ENCODE assay signal across 8 mouse cellular contexts in the genomic region with DNA sequence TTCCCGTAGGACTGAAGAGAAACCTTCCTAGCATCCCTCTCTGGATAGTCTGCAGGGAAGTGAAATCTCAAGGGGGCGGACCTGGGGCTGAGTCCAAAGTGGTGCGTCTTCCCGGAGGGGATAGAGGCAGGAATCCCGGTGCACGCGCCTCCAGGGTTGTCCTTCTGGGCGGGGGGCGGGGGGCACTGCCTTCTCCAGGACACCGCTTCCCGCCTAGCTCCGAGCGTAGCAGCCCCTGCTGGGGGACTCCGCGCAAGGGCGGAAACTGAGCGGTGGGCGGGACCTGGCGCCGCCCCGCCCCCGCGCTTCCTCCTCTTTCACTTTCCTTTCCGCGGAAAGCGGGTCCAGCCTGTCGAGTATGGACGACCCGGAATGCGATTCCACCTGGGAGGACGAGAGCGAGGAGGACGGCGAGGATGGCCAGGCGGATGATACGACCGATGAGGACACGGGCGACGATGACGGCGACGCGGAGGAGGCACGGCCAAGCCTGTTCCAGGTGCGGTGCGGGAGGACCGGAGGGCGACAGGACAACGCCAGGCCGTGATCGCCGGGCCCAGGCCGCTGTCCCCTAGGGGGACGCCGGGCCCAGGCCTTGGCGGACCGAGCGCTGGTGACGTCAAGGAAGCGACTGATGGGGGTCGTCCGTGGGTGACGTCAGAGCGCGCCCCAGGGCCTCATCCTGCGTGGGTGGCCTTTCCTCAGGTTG. TPM values are rescaled to one million over a fixed set of nuclear protein-coding genes. Genes with fewer than 3 reads are reported as not detected.
DNase-seq lines count a peak whose midpoint lies in the region; ATAC-seq and TF ChIP-seq lines count a peak whose summit lies in the region.

Gene Ogfr, plus strand, starts transcription at position 123 of the 709 bp plus-strand sequence.

- no peaks in the 10 kb centered on the region for H3K9me3 ChIP-seq in hindbrain, embryonic 12.5 days (replicated peaks)
- no peaks in the 10 kb centered on the region for H3K9me3 ChIP-seq in lung, postnatal 0 days (ENCODE audit: low read length)

- peak within 1 kb of the TSS; percentile 93 for H3K27ac ChIP-seq in hindbrain, embryonic 12.5 days
- peak within 1 kb of the TSS; percentile 96 for H3K27ac ChIP-seq in lung, postnatal 0 days (ENCODE audit: low read length)

- ATAC-seq in hindbrain, embryonic 12.5 days (ENCODE audit: low FRiP score) = peak; percentile 92
- ATAC-seq in lung, postnatal 0 days = peak; percentile 94

- peak; percentile 92 for DNase-seq in Muller cell, postnatal 12 days (ENCODE audit: inconsistent ontology term)
- DNase-seq in cerebellum, postnatal 10 days = peak; percentile 92 to 93
- peak; percentile 69 to 73 for DNase-seq in frontal cortex, postnatal 14 days (ENCODE audit: low spot score in 2 of 2)
- DNase-seq in layer of hippocampus, postnatal 10 days (ENCODE audit: low spot score in 2 of 2) = peak; percentile 84 to 86
- DNase-seq in lung, postnatal 0 days (ENCODE audit: low spot score) = peak; percentile 88
- DNase-seq in ovary, postnatal 10 days (ENCODE audit: low spot score) = peak; percentile 67
- peak; percentile 90 for DNase-seq in thymus, postnatal 0 days (ENCODE audit: low spot score)

- H3K4me3 ChIP-seq in hindbrain, embryonic 12.5 days = peak within 1 kb of the TSS; percentile 89
- peak within 1 kb of the TSS; percentile 95 for H3K4me3 ChIP-seq in lung, postnatal 0 days (ENCODE audit: low read depth, low read length)

- TF ChIP-seq EP300 in lung, postnatal 0 days (IDR thresholded peaks at IDR 0.05) = no peak

- H3K9ac ChIP-seq in hindbrain, embryonic 12.5 days = peak within 1 kb of the TSS; percentile 94
- peak within 1 kb of the TSS; percentile 85 for H3K9ac ChIP-seq in lung, postnatal 0 days (replicated peaks; ENCODE audit: low read depth)

- H3K27me3 ChIP-seq in hindbrain, embryonic 12.5 days = no peaks in the 10 kb centered on the region
- no peaks in the 10 kb centered on the region for H3K27me3 ChIP-seq in lung, postnatal 0 days (replicated peaks; ENCODE audit: insufficient read depth, low read length)

- under 1% methylated on average over 64 of the region's 67 CpGs for WGBS in hindbrain, embryonic 12.5 days
- WGBS in lung, postnatal 0 days = under 1% methylated on average over 61 of the region's 67 CpGs

- peak within 1 kb of the TSS; percentile 75 for H3K4me2 ChIP-seq in hindbrain, embryonic 12.5 days (replicated peaks)
- H3K4me2 ChIP-seq in lung, postnatal 0 days (replicated peaks; ENCODE audit: low read depth, low read length) = peak within 1 kb of the TSS; percentile 73

- H3K4me1 ChIP-seq in hindbrain, embryonic 12.5 days = peaks cover 18% of the 10 kb centered on the region
- H3K4me1 ChIP-seq in lung, postnatal 0 days (ENCODE audit: insufficient read depth, low read depth, low read length) = peaks cover 4% of the 10 kb centered on the region; the same call in 1 of the 2 replicates

- peak; percentile 55 for TF ChIP-seq CTCF in lung, postnatal 0 days (IDR thresholded peaks at IDR 0.05)

- H3K36me3 ChIP-seq in hindbrain, embryonic 12.5 days = peaks cover 59% of the 10 kb centered on the region
- 0 out of 2 replicates have a peak, but pooled peaks cover 24% of the 10 kb centered on the region for H3K36me3 ChIP-seq in lung, postnatal 0 days (ENCODE audit: insufficient read depth, low read length)

RNA-seq across cellular contexts. Expression of gene Ogfr, which starts in this region (rescaled TPM):
- 96.5 and 96.6 TPM in 2 replicates for polyA plus RNA-seq in hindbrain, embryonic 12.5 days (2016; fragmentation: Nextera tagmentation; extraction: Ambion mirVana)
- 10 to 100 TPM; 74.6 to 76.7 TPM for total RNA-seq in layer of hippocampus, postnatal 10 days (2021)
- 37.5 and 38.3 TPM in 2 replicates for polyA plus RNA-seq in lung, postnatal 0 days (2015; fragmentation: Nextera tagmentation; extraction: Ambion mirVana)
- 65.6 and 73.1 TPM in 2 replicates for polyA plus RNA-seq in thymus, postnatal 0 days (2015; fragmentation: Nextera tagmentation; extraction: Ambion mirVana)

Comparison
In these comparisons a context has a peak if more than half of its experiments do, and no peak if none do; other contexts are left out.
1. Peak in every context shown above with its lines: DNase-seq, ATAC-seq, H3K4me3 ChIP-seq and H3K27ac ChIP-seq.